In genomic region chr11:34276363-34277046, GRCm38 (mm10) we compare ENCODE assay signal across 13 mouse cellular contexts. TPM values are rescaled to one million over a fixed set of nuclear protein-coding genes. Genes with fewer than 3 reads are reported as not detected.
A peak's percentile ranks its signal among the peaks of the same experiment; 100 is the strongest.
DNase-seq lines count a peak whose midpoint lies in the region; ATAC-seq lines count a peak whose summit lies in the region.
"Had no signal": no experiment of that assay in that cellular context is flagged by ENCODE, and none has a peak within 500 bp of the region (broad histone marks: within the 10 kb centered on the region; RNA-seq: fewer than 3 reads in every experiment).

No protein-coding gene starts in this region.

- H3K4me3 ChIP-seq in embryonic facial prominence, embryonic 14.5 days (ENCODE audit: low read depth, low read length): no peak overlapping the region
- no peak overlapping the region for H3K4me3 ChIP-seq in embryonic facial prominence, embryonic 10.5 days
- H3K4me3 ChIP-seq in hindbrain, embryonic 11.5 days (ENCODE audit: low read depth, low read length): no peak overlapping the region
- no peak overlapping the region for H3K4me3 ChIP-seq in midbrain, embryonic 16.5 days (ENCODE audit: low read depth, low read length)
- H3K4me3 ChIP-seq: heart, embryonic 12.5 days; lung, embryonic 15.5 days had no signal

- DNase-seq in embryonic facial prominence, embryonic 14.5 days (ENCODE audit: low spot score): peak; percentile 17
- no peak for DNase-seq in embryonic facial prominence, embryonic 10.5 days (ENCODE audit: low spot score)
- DNase-seq in R1 (ENCODE audit: low read depth, low spot score) (peak; percentile 36), MN1 (ENCODE audit: low spot score) (no peak)
- no peak for DNase-seq in hindbrain, embryonic 11.5 days (ENCODE audit: low spot score)
- no peak for DNase-seq in B cell, adult 2 months
- no peak for DNase-seq in spleen, postnatal 14 days (ENCODE audit: low spot score in 2 of 2)
- DNase-seq: cerebellum, adult 11-12 months had no signal

- H3K9me3 ChIP-seq in embryonic facial prominence, embryonic 14.5 days (ENCODE audit: control insufficient read depth, low read length): no peaks in the 10 kb centered on the region
- no peaks in the 10 kb centered on the region for H3K9me3 ChIP-seq in embryonic facial prominence, embryonic 10.5 days
- no peaks in the 10 kb centered on the region for H3K9me3 ChIP-seq in hindbrain, embryonic 11.5 days (ENCODE audit: control insufficient read depth, low read length)
- no peaks in the 10 kb centered on the region for H3K9me3 ChIP-seq in midbrain, embryonic 16.5 days (replicated peaks; ENCODE audit: control insufficient read depth, low read length, poor library complexity, severe bottlenecking)
- H3K9me3 ChIP-seq: heart, embryonic 12.5 days; lung, embryonic 15.5 days had no signal

- ATAC-seq in embryonic facial prominence, embryonic 14.5 days (ENCODE audit: low read depth): no peak
- peak; percentile 22; the same call in 1 of the 2 replicates for ATAC-seq in hindbrain, embryonic 11.5 days (ENCODE audit: low FRiP score)
- ATAC-seq in midbrain, embryonic 16.5 days: peak; percentile 69
- ATAC-seq: intestine, embryonic 16.5 days had no signal

- H3K9ac ChIP-seq in embryonic facial prominence, embryonic 14.5 days (ENCODE audit: low read depth, low read length): no peak overlapping the region
- H3K9ac ChIP-seq in hindbrain, embryonic 11.5 days (ENCODE audit: low read depth, low read length): no peak overlapping the region
- no peak overlapping the region for H3K9ac ChIP-seq in midbrain, embryonic 16.5 days (ENCODE audit: low read depth, low read length)
- H3K9ac ChIP-seq: heart, embryonic 12.5 days; lung, embryonic 15.5 days had no signal

- no peaks in the 10 kb centered on the region for H3K4me1 ChIP-seq in embryonic facial prominence, embryonic 14.5 days (ENCODE audit: control insufficient read depth, insufficient read depth, low read length)
- H3K4me1 ChIP-seq in embryonic facial prominence, embryonic 10.5 days: peaks cover 14% of the 10 kb centered on the region
- no peaks in the 10 kb centered on the region for H3K4me1 ChIP-seq in hindbrain, embryonic 11.5 days (replicated peaks; ENCODE audit: control insufficient read depth, insufficient read depth, low read length)
- H3K4me1 ChIP-seq in midbrain, embryonic 16.5 days (ENCODE audit: control insufficient read depth, insufficient read depth, low read length): peaks cover 15% of the 10 kb centered on the region; the same call in 1 of the 2 replicates
- H3K4me1 ChIP-seq: lung, embryonic 15.5 days had no signal

- no peak overlapping the region for H3K4me2 ChIP-seq in embryonic facial prominence, embryonic 14.5 days (ENCODE audit: low read depth, low read length)
- no peak overlapping the region for H3K4me2 ChIP-seq in hindbrain, embryonic 11.5 days (replicated peaks; ENCODE audit: low read depth, low read length)
- H3K4me2 ChIP-seq in midbrain, embryonic 16.5 days (ENCODE audit: low read length): peak overlapping the region; percentile 44
- H3K4me2 ChIP-seq: heart, embryonic 12.5 days; lung, embryonic 15.5 days had no signal

- H3K27me3 ChIP-seq in embryonic facial prominence, embryonic 14.5 days (replicated peaks; ENCODE audit: control insufficient read depth, insufficient read depth, low read length): no peaks in the 10 kb centered on the region
- peaks cover 16% of the 10 kb centered on the region for H3K27me3 ChIP-seq in embryonic facial prominence, embryonic 10.5 days (replicated peaks; ENCODE audit: low read depth, poor library complexity, severe bottlenecking)
- peaks cover 2% of the 10 kb centered on the region for H3K27me3 ChIP-seq in hindbrain, embryonic 11.5 days (ENCODE audit: control insufficient read depth, insufficient read depth, low read length)
- H3K27me3 ChIP-seq in midbrain, embryonic 16.5 days (ENCODE audit: control insufficient read depth, insufficient read depth, low read depth, low read length): peaks cover 2% of the 10 kb centered on the region; the same call in 1 of the 2 replicates
- H3K27me3 ChIP-seq: heart, embryonic 12.5 days; lung, embryonic 15.5 days had no signal

- H3K36me3 ChIP-seq in embryonic facial prominence, embryonic 14.5 days (ENCODE audit: control insufficient read depth, insufficient read depth, low read length): no peaks in the 10 kb centered on the region
- H3K36me3 ChIP-seq in embryonic facial prominence, embryonic 10.5 days (replicated peaks): no peaks in the 10 kb centered on the region
- no peaks in the 10 kb centered on the region for H3K36me3 ChIP-seq in hindbrain, embryonic 11.5 days (ENCODE audit: control insufficient read depth, insufficient read depth, low read length)
- no peaks in the 10 kb centered on the region for H3K36me3 ChIP-seq in midbrain, embryonic 16.5 days (ENCODE audit: control insufficient read depth, insufficient read depth, low read length)
- H3K36me3 ChIP-seq: heart, embryonic 12.5 days; lung, embryonic 15.5 days had no signal

- 56% methylated on average over 14 of the region's 14 CpGs for WGBS in embryonic facial prominence, embryonic 14.5 days
- WGBS in embryonic facial prominence, embryonic 10.5 days: 56% methylated on average over 14 of the region's 14 CpGs
- WGBS in hindbrain, embryonic 11.5 days: 43% methylated on average over 14 of the region's 14 CpGs
- 28% methylated on average over 14 of the region's 14 CpGs for WGBS in midbrain, embryonic 16.5 days

- no peak overlapping the region for H3K27ac ChIP-seq in embryonic facial prominence, embryonic 14.5 days (replicated peaks; ENCODE audit: low read depth, low read length)
- no peak overlapping the region for H3K27ac ChIP-seq in embryonic facial prominence, embryonic 10.5 days (replicated peaks)
- H3K27ac ChIP-seq in hindbrain, embryonic 11.5 days (ENCODE audit: low read depth, low read length): no peak overlapping the region
- no peak overlapping the region for H3K27ac ChIP-seq in midbrain, embryonic 16.5 days (ENCODE audit: low read length)
- H3K27ac ChIP-seq: lung, embryonic 15.5 days had no signal

RNA-seq across cellular contexts. Expression of gene Fam196b, which starts 38.1 kb away (rescaled TPM):
- 0.46 and 0.90 TPM in 2 replicates for polyA plus RNA-seq in embryonic facial prominence, embryonic 14.5 days (2014; fragmentation: Nextera tagmentation; extraction: Ambion mirVana)
- polyA plus RNA-seq in embryonic facial prominence, embryonic 10.5 days (2016; fragmentation: Nextera tagmentation; extraction: Ambion mirVana): 1.1 and 1.6 TPM in 2 replicates
- 0.83 and 1.0 TPM in 2 replicates for polyA plus RNA-seq in hindbrain, embryonic 11.5 days (2014; fragmentation: Nextera tagmentation; extraction: Ambion mirVana)
- polyA plus RNA-seq in midbrain, embryonic 16.5 days (2015; fragmentation: Nextera tagmentation; extraction: Ambion mirVana): 6.2 and 6.6 TPM in 2 replicates
- polyA plus RNA-seq: C2C12 had no signal

Comparison
In these comparisons a context has a peak if more than half of its experiments do, and no peak if none do; other contexts are left out.
1. DNase-seq: peak in embryonic facial prominence, embryonic 14.5 days (single experiment) and R1 (single experiment); none in embryonic facial prominence, embryonic 10.5 days (single experiment), hindbrain, embryonic 11.5 days (single experiment), MN1 (single experiment), B cell, adult 2 months (0 of 2) and spleen, postnatal 14 days (0 of 2).